Mouse (Mus musculus): Measurements from ENCODE around the gene Rnf169. TPM values are rescaled to one million over a fixed set of nuclear protein-coding genes. Genes with fewer than 3 reads are reported as not detected.
A peak's percentile ranks its signal among the peaks of the same experiment; 100 is the strongest.

Gene Rnf169
- total RNA-seq, 2 experiments from 2014 or later, result 14.7 TPM

GRCm38 (mm10) chr7:99904421-99905005 lies 75.7 kb downstream of the Rnf169 start:
- intact Hi-C loops (cut with DNase I), result no loop called here
- no peak for DNase-seq

GRCm38 (mm10) chr7:99902918-99903665 lies 77.2 kb downstream of the Rnf169 start:
- intact Hi-C loops (cut with DNase I), result no loop called here
- no peak for DNase-seq

- intact Hi-C loops (cut with DNase I), result no loop called here
- no peak for DNase-seq
Measured at GRCm38 (mm10) chr7:99902208-99902607, 78.0 kb downstream of the Rnf169 start.

GRCm38 (mm10) chr7:99896905-99897304 lies 83.3 kb downstream of the Rnf169 start:
- intact Hi-C loops (cut with DNase I), result no loop called here
- no peak for DNase-seq

- DNase-seq, result no peak
- intact Hi-C loops (cut with DNase I), result no loop called here
Measured at GRCm38 (mm10) chr7:99894478-99894877, 85.8 kb downstream of the Rnf169 start.

- no peak for DNase-seq
- intact Hi-C loops (cut with DNase I), result no loop called here
Measured at GRCm38 (mm10) chr7:99893967-99894366, 86.3 kb downstream of the Rnf169 start.

GRCm38 (mm10) chr7:99892351-99892750 lies 87.9 kb downstream of the Rnf169 start:
- intact Hi-C loops (cut with DNase I), result no loop called here
- no peak for DNase-seq

- DNase-seq, result no peak
- intact Hi-C loops (cut with DNase I), result no loop called here
Measured at GRCm38 (mm10) chr7:99891471-99891870, 88.8 kb downstream of the Rnf169 start.

GRCm38 (mm10) chr7:99890168-99890755 lies 90.0 kb downstream of the Rnf169 start:
- intact Hi-C loops (cut with DNase I), result no loop called here
- no peak for DNase-seq

GRCm38 (mm10) chr7:99889175-99889880 lies 90.9 kb downstream of the Rnf169 start:
- intact Hi-C loops (cut with DNase I), result no loop called here
- DNase-seq, result no peak

- DNase-seq, result no peak
- intact Hi-C loops (cut with DNase I), result no loop called here
Measured at GRCm38 (mm10) chr7:99887743-99888142, 92.5 kb downstream of the Rnf169 start.

GRCm38 (mm10) chr7:99887230-99887735 lies 93.0 kb downstream of the Rnf169 start:
- intact Hi-C loops (cut with DNase I), result no loop called here
- no peak for DNase-seq

- intact Hi-C loops (cut with DNase I), result loop anchor here (5.0 to 10.0 kb wide), 3 partner anchors 81 to 373 kb away; no protein-coding TSS in a partner anchor
- DNase-seq, result no peak
Measured at GRCm38 (mm10) chr7:99878254-99878653, 102.0 kb downstream of the Rnf169 start.

- peak; percentile 82 to 90 for DNase-seq
- intact Hi-C loops (cut with DNase I), result loop anchor here (1.0 to 10.0 kb wide), 5 partner anchors 63 to 372 kb away; no protein-coding TSS in a partner anchor
Measured at GRCm38 (mm10) chr7:99876345-99876744, 103.9 kb downstream of the Rnf169 start.

GRCm38 (mm10) chr7:99875891-99876290 lies 104.4 kb downstream of the Rnf169 start:
- intact Hi-C loops (cut with DNase I), result loop anchor here (1.0 to 10.0 kb wide), 5 partner anchors 63 to 371 kb away; no protein-coding TSS in a partner anchor
- DNase-seq, result no peak

- intact Hi-C loops (cut with DNase I), result loop anchor here (10.0 kb wide), 2 partner anchors 219 to 369 kb away; no protein-coding TSS in a partner anchor
- no peak for DNase-seq
Measured at GRCm38 (mm10) chr7:99873965-99874364, 106.3 kb downstream of the Rnf169 start.

Other genes with a start within 250 kb of the Rnf169 start
- gene Olfr521, start 216.9 kb downstream of the Rnf169 start, total RNA-seq (2021), result not detected
- gene Neu3, start 152.0 kb downstream of the Rnf169 start, total RNA-seq (2021), result 1 to 10 TPM; 3.9 to 4.9 TPM
- 1 to 10 TPM in 1 of 2 experiments, not detected in 1; 1.1 TPM for gene Xrra1, start 121.3 kb downstream of the Rnf169 start, total RNA-seq (2021)
- 10 to 100 TPM; 44.1 to 53.6 TPM for gene Spcs2, start 117.0 kb downstream of the Rnf169 start, total RNA-seq (2021)
- not detected for gene Chrdl2, start 25.7 kb upstream of the Rnf169 start, total RNA-seq (2021)
- 10 to 100 TPM; 11.0 to 11.2 TPM for gene Pold3, start 141.1 kb upstream of the Rnf169 start, total RNA-seq (2021)
- gene Lipt2, start 178.8 kb upstream of the Rnf169 start, total RNA-seq (2021), result 1 to 10 TPM; 3.4 to 3.9 TPM
- gene Kcne3, start 196.1 kb upstream of the Rnf169 start, total RNA-seq (2021), result under 1 TPM; 0.55 to 0.78 TPM
- 1 to 10 TPM; 8.1 TPM for gene Pgm2l1, start 246.9 kb upstream of the Rnf169 start, total RNA-seq (2021)